Mouse (Mus musculus): ENCODE results near the gene Rhbdf2.
A peak's percentile ranks its signal among the peaks of the same experiment; 100 is the strongest.

Rhbdf2 gene

DNA sequence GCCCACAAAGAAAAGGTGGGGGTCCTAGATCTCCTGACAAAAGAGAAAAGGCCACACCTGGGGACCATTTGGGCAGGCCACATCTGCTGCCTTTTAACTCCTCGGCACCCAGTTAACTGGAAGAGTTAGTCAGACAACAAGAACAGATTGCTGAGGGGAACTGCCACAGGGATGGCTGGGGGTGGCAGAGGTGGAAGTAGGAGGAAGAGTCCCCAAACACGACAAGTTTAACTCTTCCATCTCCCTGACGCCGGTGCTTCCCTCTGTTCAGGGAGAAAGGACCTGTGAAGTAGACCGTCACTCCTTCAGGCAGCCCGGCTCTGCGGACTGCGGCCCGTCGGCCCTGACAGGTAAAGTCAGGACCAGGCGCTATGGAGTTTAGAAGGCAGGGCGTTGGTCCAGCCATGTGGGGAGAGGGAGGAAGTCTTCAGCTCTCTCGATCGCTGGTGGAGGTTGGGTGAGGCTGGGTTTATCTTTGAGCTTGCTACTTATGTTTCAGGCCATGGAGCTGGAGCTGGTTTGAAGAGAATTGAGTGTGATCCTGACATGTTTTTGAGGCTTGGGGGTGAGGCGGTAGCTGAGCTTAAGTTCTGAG lies 32.3 kb upstream of the Rhbdf2 start:
- DNase-seq (ENCODE audit: low spot score), result no peak

DNA sequence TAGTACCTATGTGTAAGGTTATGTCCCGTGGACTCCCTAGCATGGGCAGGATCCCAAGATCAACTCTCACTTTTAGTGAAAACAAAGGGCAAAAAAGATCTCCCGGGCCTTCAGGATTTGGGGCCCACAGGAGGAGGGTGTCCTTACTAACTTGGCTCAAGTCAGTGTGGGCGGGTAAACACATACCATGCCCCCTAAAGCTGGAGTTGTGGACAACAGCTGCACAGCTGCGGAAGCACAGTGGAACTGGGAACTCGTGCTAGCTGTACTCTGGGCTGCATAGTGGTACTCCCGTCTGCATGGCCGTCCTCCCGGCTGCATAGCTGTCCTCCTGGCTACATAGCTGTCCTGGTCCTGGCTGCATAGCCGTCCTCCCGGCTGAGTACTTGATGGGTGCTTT lies 31.4 kb upstream of the Rhbdf2 start:
- DNase-seq (ENCODE audit: low spot score), result no peak

GRCm38 (mm10) chr11:116657311-116658223 lies 30.7 kb upstream of the Rhbdf2 start:
- peak; percentile 93 for DNase-seq (ENCODE audit: low spot score)

DNA sequence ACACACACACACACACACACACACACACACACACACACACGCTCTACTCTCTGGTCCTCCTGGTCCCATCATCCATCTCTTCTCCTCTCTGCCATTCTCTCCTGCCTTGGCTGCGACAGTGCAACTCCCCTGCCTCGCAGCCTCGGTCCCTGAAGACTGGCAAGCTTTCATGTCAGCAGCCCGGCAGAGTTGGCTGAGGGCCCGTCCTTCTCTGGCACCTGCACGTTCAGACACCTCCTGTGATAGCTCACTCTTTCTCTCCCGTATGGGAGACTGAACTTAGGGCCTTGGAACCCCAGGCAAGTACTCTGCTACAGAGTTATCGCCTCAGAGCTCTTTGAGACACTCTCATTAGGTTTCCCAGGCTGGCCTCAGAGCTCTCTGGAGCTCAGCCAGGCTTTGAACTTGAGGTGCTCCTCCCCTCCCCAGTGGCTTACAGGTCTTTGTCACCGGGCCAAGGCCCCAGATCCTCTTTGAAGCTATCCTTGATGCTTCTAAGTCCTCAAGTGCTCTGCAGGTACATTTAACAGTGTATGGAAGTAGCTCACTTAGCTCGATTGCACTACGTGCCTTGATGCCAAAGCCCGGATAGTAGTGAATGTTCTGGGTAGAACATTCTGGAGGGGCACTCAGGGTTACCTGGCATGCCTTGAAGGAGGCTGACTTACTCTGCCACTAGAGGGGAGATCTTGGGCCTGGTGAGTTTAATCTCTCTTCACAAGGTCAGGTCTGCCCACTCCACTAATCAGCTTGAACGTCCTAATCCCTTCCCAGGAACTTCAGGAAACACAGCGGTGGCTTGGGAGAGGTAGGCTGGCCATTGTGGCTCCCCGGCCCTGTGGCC lies 29.8 kb upstream of the Rhbdf2 start:
- DNase-seq (ENCODE audit: low spot score), result no peak

DNA sequence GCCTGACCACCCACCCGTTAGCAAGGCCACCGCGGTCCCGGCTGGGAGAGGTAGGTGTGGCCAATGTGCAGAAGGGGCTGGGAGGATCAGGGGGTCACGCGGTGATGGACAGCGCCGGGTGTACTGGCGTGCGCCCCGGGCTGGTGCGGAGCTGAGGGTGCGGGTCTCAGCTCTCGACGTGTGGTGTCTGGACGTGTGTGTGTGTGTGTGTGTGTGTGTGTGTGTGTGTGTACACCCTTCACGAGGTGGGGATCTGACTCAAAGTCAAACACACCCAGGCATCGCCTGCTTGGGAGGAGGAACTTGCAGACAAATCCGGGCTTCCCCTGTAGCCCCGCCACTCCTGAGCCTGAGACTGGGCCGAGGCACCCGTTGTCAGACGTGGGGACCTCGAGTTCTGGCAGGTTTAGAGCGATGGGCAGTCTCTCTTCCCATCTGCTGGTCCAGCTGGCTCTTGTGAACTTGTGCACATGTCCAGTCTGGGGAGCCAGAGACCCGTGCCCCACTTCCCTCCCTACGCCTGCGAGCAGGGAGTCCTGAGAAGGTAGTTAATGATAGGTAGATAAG lies 27.5 kb upstream of the Rhbdf2 start, which contains the start of gene Cygb:
Gene Cygb (minus strand): TSS at position 59 of the 567 bp plus-strand sequence.
- peak; percentile 44 for DNase-seq (ENCODE audit: low spot score)

GRCm38 (mm10) chr11:116653709-116654221 lies 26.9 kb upstream of the Rhbdf2 start:
- DNase-seq (ENCODE audit: low spot score), result peak; percentile 50

DNA sequence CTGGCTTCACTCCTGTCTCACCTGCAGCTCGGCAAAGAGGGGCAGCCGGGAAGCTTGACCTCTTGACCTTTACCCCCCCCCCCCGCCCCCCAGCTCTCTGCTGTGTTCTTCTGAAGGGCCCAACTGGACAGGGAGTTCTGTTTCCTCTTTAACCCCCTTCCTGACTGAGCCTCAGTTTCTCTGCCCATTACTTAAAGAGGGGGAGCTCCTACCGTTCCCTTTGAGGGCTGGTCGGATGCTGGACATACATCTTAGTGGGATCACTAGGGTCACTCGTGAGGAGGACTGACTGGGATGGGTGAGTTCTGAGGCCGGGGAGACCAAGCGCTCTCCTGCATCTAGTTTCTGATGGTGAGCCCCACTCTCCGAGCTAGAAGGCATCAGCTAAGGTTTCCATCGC lies 26.4 kb upstream of the Rhbdf2 start, which contains the start of gene Prcd:
Gene Prcd (plus strand): TSS at position 301 of the 400 bp plus-strand sequence.
- no peak for DNase-seq (ENCODE audit: low spot score)

GRCm38 (mm10) chr11:116652330-116653098 lies 25.7 kb upstream of the Rhbdf2 start:
- DNase-seq (ENCODE audit: low spot score), result no peak

GRCm38 (mm10) chr11:116651339-116651738 lies 24.5 kb upstream of the Rhbdf2 start:
- no peak for DNase-seq (ENCODE audit: low spot score)

DNA sequence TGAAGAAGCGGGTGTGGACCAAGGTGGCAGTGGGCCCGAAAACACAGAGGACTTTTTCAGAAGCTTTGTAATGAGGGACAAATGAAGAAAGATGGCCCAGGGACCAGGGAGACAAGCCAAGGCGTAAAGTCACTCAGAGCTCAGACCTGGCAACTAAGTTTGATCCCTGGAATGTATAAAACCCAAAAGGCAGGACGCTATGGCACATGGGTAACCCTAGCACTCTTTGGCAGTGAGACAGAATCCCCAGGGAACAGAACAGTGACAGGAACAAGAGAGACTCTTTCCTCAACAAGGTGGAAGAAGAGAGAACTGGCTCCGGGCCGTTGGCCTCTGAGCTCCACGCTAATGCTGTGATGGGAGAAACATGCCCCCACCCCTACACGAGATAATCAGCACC lies 24.0 kb upstream of the Rhbdf2 start:
- DNase-seq (ENCODE audit: low spot score), result no peak

GRCm38 (mm10) chr11:116649711-116650337 lies 23.0 kb upstream of the Rhbdf2 start:
- no peak for DNase-seq (ENCODE audit: low spot score)

DNA sequence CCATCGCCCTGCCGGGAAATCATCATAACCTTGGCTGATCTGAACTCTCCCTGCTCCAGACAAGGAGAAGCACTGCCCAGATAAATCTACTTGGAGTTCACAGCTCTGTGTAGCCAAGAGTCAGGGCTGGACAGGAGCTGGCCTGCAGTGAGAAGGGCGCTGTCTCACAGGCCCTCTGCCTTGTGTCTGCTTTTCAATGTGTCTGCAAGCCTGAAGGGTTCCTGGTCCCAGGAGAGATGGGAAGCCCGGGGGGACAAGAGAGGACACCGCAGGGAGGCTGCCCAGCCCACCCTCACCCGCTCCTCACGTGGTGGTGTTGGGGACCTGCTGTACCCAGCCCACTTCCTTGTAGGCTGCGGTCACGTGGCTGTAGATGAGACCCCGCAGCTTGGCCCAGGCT lies 22.2 kb upstream of the Rhbdf2 start:
- DNase-seq (ENCODE audit: low spot score), result peak; percentile 44

DNA sequence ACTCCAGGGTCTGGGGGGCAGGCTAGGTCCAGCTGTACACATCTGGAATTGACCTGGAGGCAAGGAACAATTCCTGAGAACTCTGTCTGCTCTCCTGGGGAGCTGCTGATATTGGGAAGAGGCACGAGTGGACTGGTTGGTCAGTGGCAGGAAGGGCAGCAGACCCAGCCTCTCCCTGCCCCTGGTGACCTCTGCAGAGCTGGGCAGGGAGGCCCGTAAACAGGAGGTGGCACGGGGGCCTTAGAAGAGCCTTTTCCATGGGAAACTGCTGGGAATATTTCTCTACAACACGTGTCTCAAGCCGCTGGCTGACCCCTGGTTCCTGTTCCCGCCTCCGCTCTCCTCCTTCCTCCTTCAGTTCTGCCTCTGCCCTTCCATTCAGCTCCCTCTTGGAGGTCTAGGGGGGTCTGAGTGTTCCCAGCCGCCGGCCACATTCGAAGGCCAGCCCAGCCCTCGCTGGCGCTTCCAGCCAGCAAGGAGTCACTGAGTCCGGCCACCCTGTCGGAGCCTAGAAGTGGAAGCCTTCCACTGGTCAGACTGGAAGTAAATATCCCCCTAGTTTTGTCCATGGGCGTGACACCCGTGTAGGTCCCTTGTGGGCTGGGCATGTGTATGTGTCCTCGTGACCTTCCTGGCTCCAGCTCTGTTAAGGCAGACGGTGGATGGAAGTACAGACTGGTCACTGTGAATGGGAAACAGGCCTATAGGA lies 21.5 kb upstream of the Rhbdf2 start:
- DNase-seq (ENCODE audit: low spot score), result peak; percentile 74

GRCm38 (mm10) chr11:116647340-116647991 lies 20.6 kb upstream of the Rhbdf2 start:
- peak; percentile 62 for DNase-seq (ENCODE audit: low spot score)

DNA sequence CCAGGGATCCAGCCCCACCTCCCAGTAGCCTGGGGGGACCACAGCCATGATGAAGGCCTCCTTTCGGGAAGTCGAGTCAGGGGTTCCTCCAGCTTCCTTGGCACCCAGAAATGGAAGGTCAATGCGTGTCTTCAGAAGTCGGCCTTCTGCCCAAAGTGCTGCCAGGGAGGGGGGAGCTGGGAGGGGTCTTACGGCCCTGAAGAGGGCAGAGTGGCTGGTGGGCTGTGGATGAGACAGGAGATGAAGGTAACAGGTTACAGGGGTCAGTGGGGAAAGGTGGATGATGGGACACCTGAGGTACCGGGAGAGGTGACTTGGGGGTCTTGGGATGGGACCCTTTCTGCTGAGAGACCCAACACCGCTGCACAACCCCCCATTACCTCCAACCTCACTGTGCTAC lies 20.0 kb upstream of the Rhbdf2 start:
- DNase-seq (ENCODE audit: low spot score), result no peak

- no peak for DNase-seq (ENCODE audit: low spot score)
Measured at GRCm38 (mm10) chr11:116646136-116646535, 19.3 kb upstream of the Rhbdf2 start.

DNA sequence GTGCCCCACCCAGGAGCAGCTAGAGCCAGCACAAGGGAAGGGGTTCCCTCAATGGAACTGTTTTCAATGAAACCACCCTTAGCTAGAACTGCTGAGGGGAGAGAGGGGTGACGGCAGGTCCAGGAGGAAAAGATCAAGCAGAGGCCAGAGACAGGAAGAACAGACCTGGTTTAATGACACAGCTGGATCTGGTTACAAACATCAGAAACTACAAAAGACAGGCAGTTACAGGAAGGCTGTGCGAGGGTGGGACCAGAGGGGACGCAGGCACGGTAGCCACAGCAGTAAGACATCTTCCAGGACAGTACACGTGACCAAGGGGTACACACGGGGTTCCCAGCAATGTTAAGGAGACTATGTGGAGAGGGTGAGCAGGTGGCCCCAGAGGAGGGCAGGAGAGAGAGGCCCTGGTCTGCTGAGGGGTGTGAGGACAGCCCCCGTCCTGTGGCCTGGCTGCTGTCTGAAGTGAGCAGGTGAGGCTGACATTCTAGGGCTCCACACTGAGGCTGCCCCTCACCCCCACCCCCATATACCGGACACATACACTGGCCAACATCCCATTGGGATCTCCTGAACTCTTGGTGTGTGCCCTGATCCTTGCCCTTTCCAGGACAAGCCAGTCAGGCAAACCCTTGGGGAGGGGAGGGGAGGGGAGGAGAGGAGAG lies 18.8 kb upstream of the Rhbdf2 start:
- no peak for DNase-seq (ENCODE audit: low spot score)

- no peak for DNase-seq (ENCODE audit: low spot score)
Measured at GRCm38 (mm10) chr11:116644225-116645112, 17.6 kb upstream of the Rhbdf2 start.
